Mouse (Mus musculus) spleen, adult 2 months (tissue): ENCODE measurements at regions not wholly inside any gene's neighbourhood (a gene's known extent, or its start where the extent isn't known, plus 50 kb on each side); places are given as distances from the start of the nearest gene placed in this dataset.
"Not testable (repeated sequence)": the region's sequence is repeated elsewhere in the genome, so short reads cannot be mapped to it uniquely, and the experiment has no call there.

ENCODE experiments used
- DNase-seq, 2 experiments: peaks; one replicate each; pipeline versions ENCODE4 v3.0.0 to v3.0.0-alpha.2; 2012 to 2021; ENCODE audit warnings: low spot score in 2 of 2, low read depth in 1 of 2
- H3K27ac ChIP-seq: fragments of 200-500 bp; 2 replicates; pipeline ENCODE4 v1.5.1; 2012; ENCODE audit warnings: low read length, inconsistent platforms; ENCODE audit not compliant: insufficient read depth
- H3K27me3 ChIP-seq: fragments of 200-500 bp; 2 replicates; pipeline ENCODE4 v1.6.1; 2012; ENCODE audit warnings: mild to moderate bottlenecking, moderate library complexity, low read length, inconsistent platforms; ENCODE audit not compliant: control insufficient read depth, insufficient read depth
- H3K36me3 ChIP-seq: fragments of 200-500 bp; 2 replicates; pipeline ENCODE4 v1.6.1; 2012; ENCODE audit warnings: mild to moderate bottlenecking, low read length, inconsistent platforms; ENCODE audit not compliant: control insufficient read depth, insufficient read depth
- H3K4me1 ChIP-seq: fragments of 200-500 bp; 2 replicates; pipeline ENCODE4 v1.6.1; 2011; ENCODE audit warnings: inconsistent platforms; ENCODE audit not compliant: control insufficient read depth, insufficient read depth, insufficient read length
- H3K4me3 ChIP-seq: fragments of 200-500 bp; 2 replicates; pipeline ENCODE4 v1.5.1; 2011; ENCODE audit warnings: mild to moderate bottlenecking, inconsistent platforms; ENCODE audit not compliant: insufficient read depth, insufficient read length; ENCODE audit errors: extremely low read depth
- CTCF ChIP-seq: fragments of 200-500 bp; IDR thresholded peaks from 2 replicates; pipeline ENCODE4 v1.5.1; 2011; ENCODE audit warnings: mild to moderate bottlenecking, inconsistent platforms; ENCODE audit not compliant: insufficient read depth, insufficient read length, insufficient replicate concordance; ENCODE audit errors: extremely low read depth
- POLR2A ChIP-seq: fragments of 200-500 bp; IDR thresholded peaks from 2 replicates; pipeline ENCODE4 v1.6.1; 2011; ENCODE audit warnings: low read depth, low read length, inconsistent platforms
- WGBS: fragments of 180-500 bp; shearing (Covaris S2); methylation state at CpG from one replicate; pipeline ENCODE4 v1.1.7; 2018; 5-methylcytosine and 5-hydroxymethylcytosine counted together

GRCm38 (mm10) chr6:100401728-100402127 lies 114.4 kb upstream of the Rybp start:
- no peak for DNase-seq
- Histone ChIP-seq H3K36me3 (no peaks in the 10 kb centered on the region), H3K27ac (no peak overlapping the region)

GRCm38 (mm10) chr6:100399387-100399786 lies 112.1 kb upstream of the Rybp start:
- not testable (repeated sequence) for H3K4me3 ChIP-seq, H3K4me1 ChIP-seq, H3K27ac ChIP-seq, H3K36me3 ChIP-seq, H3K27me3 ChIP-seq, DNase-seq
- 53% methylated on average over 1 of the region's 1 CpGs for WGBS

More at GRCm38 (mm10) chr6:100401728-100402127, 114.4 kb upstream of the Rybp start:
- no peaks in the 10 kb centered on the region for H3K4me1 ChIP-seq
- TF ChIP-seq POLR2A, result no peak
- TF ChIP-seq CTCF, result no peak
- H3K4me3 ChIP-seq, result no peak overlapping the region
- no peaks in the 10 kb centered on the region for H3K27me3 ChIP-seq
- 81% methylated on average over 2 of the region's 2 CpGs for WGBS

- no peak overlapping the region for H3K27ac ChIP-seq
- no peak for DNase-seq
- TF ChIP-seq POLR2A (no peak), CTCF (no peak)
Observed at GRCm38 (mm10) chr6:100396311-100397200, 109.3 kb upstream of the Rybp start.

DNA sequence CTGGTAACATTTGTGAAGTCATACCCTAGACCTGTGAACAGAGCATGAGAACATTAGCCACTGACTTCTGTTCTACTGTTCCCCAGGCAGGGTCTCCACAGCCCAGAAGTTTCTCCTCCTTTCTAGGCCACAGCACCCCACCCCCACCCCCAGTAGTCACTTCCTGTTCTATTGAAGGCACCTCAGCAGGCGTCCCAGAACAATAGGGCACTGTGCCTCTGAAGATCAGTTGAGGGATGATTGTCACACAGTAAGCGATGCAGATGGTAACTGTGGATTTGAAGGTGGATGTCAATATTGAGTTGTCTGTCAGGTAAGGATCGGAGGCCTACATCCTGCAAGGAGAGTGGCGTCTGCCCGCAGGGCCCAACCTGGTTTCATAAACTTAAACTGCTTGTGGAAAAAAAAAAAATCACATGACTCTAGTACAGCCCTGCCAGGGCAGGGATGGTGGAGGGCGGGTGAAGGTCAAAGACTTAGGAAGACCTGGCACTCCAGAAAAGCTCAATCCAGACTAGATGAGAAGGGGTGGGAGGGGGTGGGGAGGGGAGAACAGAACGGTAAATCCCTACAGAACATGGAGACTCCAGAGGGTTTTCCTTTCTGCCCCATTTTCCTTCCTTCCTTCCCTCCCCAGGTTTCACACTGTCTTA lies 103.1 kb upstream of the Rybp start:
- no peak for DNase-seq
- 75% methylated on average over 7 of the region's 7 CpGs for WGBS
- Histone ChIP-seq H3K4me1 (peaks cover 3% of the 10 kb centered on the region; the same call in 1 of the 2 replicates), H3K27ac (no peak overlapping the region), H3K4me3 (no peak overlapping the region), H3K27me3 (no peaks in the 10 kb centered on the region), H3K36me3 (no peaks in the 10 kb centered on the region)
- TF ChIP-seq CTCF (no peak), POLR2A (no peak)

More at GRCm38 (mm10) chr6:100396311-100397200, 109.3 kb upstream of the Rybp start:
- 86% methylated on average over 14 of the region's 14 CpGs for WGBS
- Histone ChIP-seq H3K36me3 (no peaks in the 10 kb centered on the region), H3K4me1 (no peaks in the 10 kb centered on the region), H3K4me3 (no peak overlapping the region), H3K27me3 (no peaks in the 10 kb centered on the region)

DNA sequence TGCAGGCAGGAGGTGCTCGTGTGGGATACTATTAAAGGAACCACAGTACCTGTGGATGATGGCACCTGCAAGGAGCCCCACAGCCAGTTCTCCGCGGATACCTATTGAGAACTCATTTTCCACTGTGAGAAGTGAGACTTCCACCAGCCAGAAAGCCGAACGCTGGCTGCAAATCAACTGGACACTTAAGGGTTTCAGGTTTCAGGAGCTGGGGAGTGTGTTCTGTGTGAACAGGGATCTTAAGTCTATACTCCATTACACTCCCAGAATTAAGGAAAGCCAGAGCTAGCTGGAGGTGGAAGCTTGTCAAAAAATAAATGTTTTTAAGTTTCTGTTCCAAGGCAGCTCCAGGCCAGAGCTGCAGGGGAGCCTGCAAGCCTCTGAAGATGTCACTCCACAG lies 99.8 kb upstream of the Rybp start:
- Histone ChIP-seq H3K27ac (no peak overlapping the region), H3K27me3 (no peaks in the 10 kb centered on the region), H3K4me1 (peaks cover 3% of the 10 kb centered on the region; the same call in 1 of the 2 replicates), H3K4me3 (no peak overlapping the region), H3K36me3 (no peaks in the 10 kb centered on the region)
- no peak for DNase-seq
- TF ChIP-seq CTCF (no peak), POLR2A (no peak)
- WGBS, result 75% methylated on average over 5 of the region's 5 CpGs

- 84% methylated on average over 8 of the region's 8 CpGs for WGBS
- no peak for DNase-seq
- Histone ChIP-seq H3K27ac (no peak overlapping the region), H3K4me1 (peaks cover 10% of the 10 kb centered on the region; the same call in 1 of the 2 replicates), H3K27me3 (no peaks in the 10 kb centered on the region), H3K36me3 (no peaks in the 10 kb centered on the region), H3K4me3 (no peak overlapping the region)
- no peak for TF ChIP-seq POLR2A
- TF ChIP-seq CTCF, result no peak
Observed at GRCm38 (mm10) chr6:100385640-100386039, 98.4 kb upstream of the Rybp start.

DNA sequence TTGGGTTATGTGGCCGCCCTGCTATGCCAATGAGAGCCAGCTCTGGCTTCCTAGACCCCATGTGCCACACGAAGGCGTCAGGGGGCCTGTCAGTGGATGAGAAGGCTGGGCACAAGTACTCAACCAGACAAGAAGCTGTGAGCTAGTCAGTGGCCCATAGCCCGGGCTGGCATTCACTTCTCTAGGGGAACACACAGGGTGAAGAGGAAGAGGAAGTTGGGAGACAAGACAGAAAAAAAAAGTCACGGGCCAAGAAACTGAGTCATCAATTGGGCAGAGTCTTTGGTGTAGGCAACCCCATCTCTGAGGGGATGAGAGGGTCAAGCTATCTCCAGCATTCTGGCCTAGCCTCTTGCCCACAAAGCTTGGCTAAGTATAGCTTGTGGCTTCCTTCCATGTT lies 93.8 kb upstream of the Rybp start:
- no peak for TF ChIP-seq CTCF
- TF ChIP-seq POLR2A, result no peak
- 25% methylated on average over 5 of the region's 5 CpGs for WGBS
- H3K4me1 ChIP-seq, result peaks cover 9% of the 10 kb centered on the region; the same call in 1 of the 2 replicates
- DNase-seq, result peak in 1 of 2 experiments; percentile 12
- no peaks in the 10 kb centered on the region for H3K27me3 ChIP-seq
- H3K27ac ChIP-seq, result no peak overlapping the region
- no peaks in the 10 kb centered on the region for H3K36me3 ChIP-seq
- no peak overlapping the region for H3K4me3 ChIP-seq
